Mouse (Mus musculus) C2C12 (cell line): Measurements from ENCODE around the gene Serpina3f.

Source experiments
- CEBPB ChIP-seq: IDR thresholded peaks from one replicate; pipeline ENCODE4 v1.6.1; 2011; ENCODE audit warnings: low read depth, mild to moderate bottlenecking, control low read depth, moderate library complexity
- CTCF ChIP-seq: IDR thresholded peaks from one replicate; pipeline ENCODE4 v1.5.1; 2011; ENCODE audit not compliant: control insufficient read depth, insufficient read depth, insufficient read length
- FOSL1 ChIP-seq: IDR thresholded peaks from one replicate; pipeline ENCODE4 v1.8.0; 2011; ENCODE audit warnings: mild to moderate bottlenecking, low read length; ENCODE audit not compliant: poor library complexity, insufficient read depth, severe bottlenecking
- MAX ChIP-seq: IDR thresholded peaks from one replicate; pipeline ENCODE4 v1.6.1; 2011; ENCODE audit warnings: mild to moderate bottlenecking, control low read depth
- MYOD1 ChIP-seq: IDR thresholded peaks from one replicate; pipeline ENCODE4 v1.6.1; 2011; ENCODE audit warnings: low read depth; ENCODE audit not compliant: control insufficient read depth, insufficient read length
- USF1 ChIP-seq: IDR thresholded peaks from one replicate; pipeline ENCODE4 v1.6.1; 2011; ENCODE audit warnings: low read depth, mild to moderate bottlenecking, control low read depth, moderate library complexity

DNA sequence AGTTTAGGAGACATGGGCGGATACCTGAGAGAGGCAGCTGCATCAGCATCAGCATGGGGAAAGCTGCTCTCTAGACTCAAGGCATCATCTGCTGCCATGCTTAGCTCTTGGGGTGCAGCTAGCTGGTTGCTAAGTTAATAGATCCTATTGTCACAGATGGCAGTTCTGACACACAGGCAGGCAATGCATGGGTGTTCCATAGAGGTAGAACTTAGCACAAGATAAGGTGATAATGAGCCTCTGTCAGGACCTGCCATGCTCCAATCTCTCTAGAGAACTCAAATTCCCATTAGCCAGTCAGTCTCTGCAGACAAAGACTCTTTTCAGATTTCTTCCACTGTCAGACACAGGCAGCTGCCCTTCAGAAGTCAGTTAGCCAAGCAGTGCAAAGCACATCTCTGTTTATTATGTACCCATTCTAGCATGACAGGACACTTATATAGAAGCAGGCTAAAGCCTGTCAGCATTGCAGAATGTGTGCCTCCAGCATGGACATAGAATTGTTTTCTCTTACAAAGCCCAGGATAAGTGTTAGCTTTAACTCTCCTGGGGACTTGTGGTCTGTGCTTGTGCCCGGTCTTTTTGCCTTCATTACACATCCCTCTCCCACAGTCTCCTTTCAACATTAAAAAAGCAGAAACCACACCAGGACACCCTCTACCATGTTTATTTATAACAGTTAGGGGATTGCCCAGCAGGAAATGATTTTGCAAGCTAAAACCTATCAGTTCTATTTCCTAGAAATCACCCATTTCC is 477 bp upstream of the Serpina3f start:
- TF ChIP-seq CTCF (no peak), USF1 (no peak), CEBPB (no peak), MAX (no peak), FOSL1 (no peak), MYOD1 (no peak)
